Mouse (Mus musculus) MEL (cell line): ENCODE results near the gene Fnip2. TPM values are rescaled to one million over a fixed set of nuclear protein-coding genes. Genes with fewer than 3 reads are reported as not detected.

Experiments used
- DNase-seq: peaks from one replicate; pipeline ENCODE4 v3.0.0; 2011; ENCODE audit warnings: low read depth, low spot score
- H3K27ac ChIP-seq: 2 replicates; pipeline ENCODE4 v1.5.1; 2012; ENCODE audit warnings: low read depth, mild to moderate bottlenecking, control low read depth, low read length, moderate library complexity; ENCODE audit not compliant: control insufficient read depth
- H3K27me3 ChIP-seq, 2 experiments: fragments of 150-350 bp in 1 of 2; sonication (generic) in 1 of 2; 2 replicates each; pipeline ENCODE4 v1.6.1; 2012; ENCODE audit warnings: low read length in 2 of 2, mild to moderate bottlenecking in 2 of 2, improper control_type of control experiment in 1 of 2, moderate library complexity in 1 of 2; ENCODE audit not compliant: insufficient read depth in 2 of 2, control insufficient read depth in 1 of 2
- H3K36me3 ChIP-seq, 2 experiments: 2 replicates each; pipeline ENCODE4 v1.6.1; 2012 to 2014; ENCODE audit warnings: low read length in 2 of 2, improper control_type of control experiment in 1 of 2, inconsistent platforms in 1 of 2, mild to moderate bottlenecking in 1 of 2; ENCODE audit not compliant: insufficient read depth in 2 of 2, control insufficient read depth in 1 of 2
- H3K4me1 ChIP-seq, 2 experiments: fragments of 150-350 bp in 1 of 2; sonication (generic) in 1 of 2; 2 replicates each; pipeline ENCODE4 v1.6.1; 2012; ENCODE audit warnings: low read length in 2 of 2, improper control_type of control experiment in 1 of 2, mild to moderate bottlenecking in 1 of 2; ENCODE audit not compliant: insufficient read depth in 2 of 2, control insufficient read depth in 1 of 2
- H3K4me3 ChIP-seq, 2 experiments: fragments of 150-350 bp in 1 of 2; sonication (generic) in 1 of 2; 2 replicates each; pipeline ENCODE4 v1.5.1; 2012; ENCODE audit warnings: low read depth in 2 of 2, low read length in 2 of 2, mild to moderate bottlenecking in 2 of 2, moderate library complexity in 2 of 2, control low read depth in 1 of 2, improper control_type of control experiment in 1 of 2; ENCODE audit not compliant: control insufficient read depth in 1 of 2, insufficient read depth in 1 of 2
- H3K79me2 ChIP-seq: 2 replicates; pipeline ENCODE4 v1.6.1; 2012; ENCODE audit warnings: mild to moderate bottlenecking, low read length, moderate library complexity; ENCODE audit not compliant: control insufficient read depth, poor library complexity, insufficient read depth
- H3K9ac ChIP-seq: 2 replicates; pipeline ENCODE4 v1.6.1; 2012; ENCODE audit warnings: low read depth, mild to moderate bottlenecking, control low read depth, low read length, moderate library complexity; ENCODE audit not compliant: control insufficient read depth, poor library complexity, severe bottlenecking
- H3K9me3 ChIP-seq: fragments of 150-350 bp; sonication (generic); replicated peaks from 2 replicates; pipeline ENCODE4 v1.6.1; 2012; ENCODE audit warnings: mild to moderate bottlenecking, low read length, improper control_type of control experiment, moderate library complexity; ENCODE audit not compliant: insufficient read depth
- BHLHE40 ChIP-seq: IDR thresholded peaks from 2 replicates; pipeline ENCODE4 v1.6.1; 2012; ENCODE audit warnings: low read depth, mild to moderate bottlenecking, inconsistent platforms, low read length, improper control_type of control experiment, borderline replicate concordance
- CHD1 ChIP-seq: IDR thresholded peaks from 2 replicates; pipeline ENCODE4 v1.6.1; 2012; ENCODE audit warnings: low read depth, mild to moderate bottlenecking, inconsistent platforms, low read length, improper control_type of control experiment
- CHD2 ChIP-seq: IDR thresholded peaks from 2 replicates; pipeline ENCODE4 v1.6.1; 2011; ENCODE audit warnings: low read length, improper control_type of control experiment
- CTCF ChIP-seq, 3 experiments: IDR thresholded peaks in 2 of 3; conservative IDR thresholded peaks in 1 of 3; 2 replicates each; pipeline ENCODE4 v1.5.1; 2011 to 2012; ENCODE audit warnings: low read length in 3 of 3, low read depth in 2 of 3, mild to moderate bottlenecking in 2 of 3, improper control_type of control experiment in 1 of 3, inconsistent platforms in 1 of 3, mixed read lengths in 1 of 3, moderate library complexity in 1 of 3; ENCODE audit not compliant: control insufficient read depth in 1 of 3, insufficient read depth in 1 of 3, poor library complexity in 1 of 3, severe bottlenecking in 1 of 3
- E2F4 ChIP-seq: IDR thresholded peaks from 2 replicates; pipeline ENCODE4 v1.6.1; 2011; ENCODE audit warnings: low read depth, low read length, improper control_type of control experiment, borderline replicate concordance
- EP300 ChIP-seq, 2 experiments: IDR thresholded peaks; 2 replicates each; pipeline ENCODE4 v1.6.1; 2011; ENCODE audit warnings: improper control_type of control experiment in 2 of 2, low read length in 2 of 2, low read depth in 1 of 2, mild to moderate bottlenecking in 1 of 2
- ETS1 ChIP-seq: IDR thresholded peaks from 2 replicates; pipeline ENCODE4 v1.6.1; 2012; ENCODE audit warnings: low read depth, mild to moderate bottlenecking, inconsistent platforms, low read length, improper control_type of control experiment, moderate library complexity
- GABPA ChIP-seq: IDR thresholded peaks from 2 replicates; pipeline ENCODE4 v1.6.1; 2012; ENCODE audit warnings: low read depth, mild to moderate bottlenecking, inconsistent platforms, low read length, improper control_type of control experiment, moderate library complexity
- GATA1 ChIP-seq: IDR thresholded peaks from 2 replicates; pipeline ENCODE4 v1.6.1; 2011; ENCODE audit warnings: low read depth, low read length, improper control_type of control experiment
- HCFC1 ChIP-seq: IDR thresholded peaks from 2 replicates; pipeline ENCODE4 v1.6.1; 2012; ENCODE audit warnings: low read depth, mild to moderate bottlenecking, inconsistent platforms, low read length, improper control_type of control experiment, moderate library complexity
- JUND ChIP-seq: IDR thresholded peaks from 2 replicates; pipeline ENCODE4 v1.6.1; 2011; ENCODE audit warnings: low read depth, mild to moderate bottlenecking, improper control_type of control experiment, low read length
- MAFK ChIP-seq: IDR thresholded peaks from 2 replicates; pipeline ENCODE4 v1.6.1; 2011; ENCODE audit warnings: low read depth, mild to moderate bottlenecking, low read length, improper control_type of control experiment, borderline replicate concordance
- MAX ChIP-seq: IDR thresholded peaks from 2 replicates; pipeline ENCODE4 v1.6.1; 2011; ENCODE audit warnings: low read length, improper control_type of control experiment
- MAZ ChIP-seq: IDR thresholded peaks from 2 replicates; pipeline ENCODE4 v1.6.1; 2012; ENCODE audit warnings: low read depth, mild to moderate bottlenecking, inconsistent platforms, low read length, improper control_type of control experiment
- MEF2A ChIP-seq: IDR thresholded peaks from 2 replicates; pipeline ENCODE4 v1.6.1; 2014; ENCODE audit warnings: low read depth, mild to moderate bottlenecking, inconsistent platforms, low read length, improper control_type of control experiment; ENCODE audit not compliant: poor library complexity, insufficient replicate concordance, severe bottlenecking; ENCODE audit errors: extremely low read depth
- MXI1 ChIP-seq: IDR thresholded peaks from 2 replicates; pipeline ENCODE4 v1.6.1; 2011; ENCODE audit warnings: mild to moderate bottlenecking, low read depth, low read length, improper control_type of control experiment
- MYB ChIP-seq: IDR thresholded peaks from 2 replicates; pipeline ENCODE4 v1.6.1; 2011; ENCODE audit warnings: mild to moderate bottlenecking, low read depth, low read length, improper control_type of control experiment
- MYC ChIP-seq: IDR thresholded peaks from 2 replicates; pipeline ENCODE4 v1.6.1; 2011; ENCODE audit warnings: low read depth, mild to moderate bottlenecking, low read length, improper control_type of control experiment, moderate library complexity
- POLR2AphosphoS2 ChIP-seq: IDR thresholded peaks from 2 replicates; pipeline ENCODE4 v1.6.1; 2011; ENCODE audit warnings: low read length, improper control_type of control experiment
- POLR2AphosphoS5 ChIP-seq: IDR thresholded peaks from 2 replicates; pipeline ENCODE4 v1.6.1; 2012; ENCODE audit warnings: low read depth, borderline replicate concordance, mild to moderate bottlenecking, inconsistent platforms, low read length, moderate library complexity, mixed read lengths
- RAD21 ChIP-seq: IDR thresholded peaks from 2 replicates; pipeline ENCODE4 v1.6.1; 2011; ENCODE audit warnings: mild to moderate bottlenecking, low read depth, low read length, improper control_type of control experiment
- RCOR1 ChIP-seq: IDR thresholded peaks from 2 replicates; pipeline ENCODE4 v1.6.1; 2012; ENCODE audit warnings: low read depth, mild to moderate bottlenecking, inconsistent platforms, low read length, improper control_type of control experiment
- TAL1 ChIP-seq: IDR thresholded peaks from 2 replicates; pipeline ENCODE4 v1.6.1; 2012; ENCODE audit warnings: mild to moderate bottlenecking, inconsistent platforms, low read length, moderate library complexity, mixed read lengths
- TCF12 ChIP-seq: IDR thresholded peaks from 2 replicates; pipeline ENCODE4 v1.6.1; 2014; ENCODE audit warnings: low read depth, mild to moderate bottlenecking, inconsistent platforms, low read length, improper control_type of control experiment, moderate library complexity
- UBTF ChIP-seq: IDR thresholded peaks from 2 replicates; pipeline ENCODE4 v1.6.1; 2012; ENCODE audit warnings: low read depth, mild to moderate bottlenecking, inconsistent platforms, low read length, improper control_type of control experiment, moderate library complexity, borderline replicate concordance; ENCODE audit not compliant: insufficient read depth
- USF2 ChIP-seq, 2 experiments: IDR thresholded peaks; 2 replicates each; pipeline ENCODE4 v1.6.1; 2011 to 2012; ENCODE audit warnings: improper control_type of control experiment in 2 of 2, low read length in 2 of 2, borderline replicate concordance in 1 of 2, inconsistent platforms in 1 of 2, low read depth in 1 of 2, mild to moderate bottlenecking in 1 of 2; ENCODE audit not compliant: insufficient read depth in 1 of 2
- ZMIZ1 ChIP-seq: IDR thresholded peaks from 2 replicates; pipeline ENCODE4 v1.6.1; 2012; ENCODE audit warnings: low read depth, mild to moderate bottlenecking, inconsistent platforms, low read length, improper control_type of control experiment, moderate library complexity
- polyA plus RNA-seq, 2 experiments: library from polyadenylated mRNA; stranded (reverse) in 1 of 2; unstranded in 1 of 2; fragments of >175 nt in 1 of 2; fragments of >200 nt in 1 of 2; gene quantifications; 2 replicates each; pipeline versions ENCODE4 v1.2.1 to v1.2.4; 2012; ENCODE audit warnings: low replicate concordance in 2 of 2, low read depth in 1 of 2; ENCODE audit not compliant: insufficient read length in 2 of 2, insufficient read depth in 1 of 2, missing spikeins in 1 of 2
- total RNA-seq: library from RNA; depleted of rRNA; stranded (reverse); fragments of 300-350 nt; gene quantifications from 2 replicates; pipeline ENCODE4 v1.2.3, GENCODE M21; 2012

Fnip2 gene
- total and polyA plus RNA-seq, 3 experiments: 10.4 to 65.8 (median 11.0) TPM

- TF ChIP-seq CTCF (IDR thresholded peaks at IDR 0.05 in 2 of 3, conservative IDR thresholded peaks at IDR 0.05 in 1 of 3; ENCODE audit: control insufficient read depth in 1 of 3, insufficient read depth in 1 of 3, low read depth in 2 of 3, low read length in 3 of 3, poor library complexity in 1 of 3, severe bottlenecking in 1 of 3) (no peak), RAD21 (no peak), CHD1 (no peak), UBTF (no peak), JUND (no peak), ZMIZ1 (no peak), TCF12 (no peak), MAX (no peak), MAZ (no peak), CHD2 (no peak), HCFC1 (no peak), MXI1 (no peak), MYB (no peak), GABPA (no peak), POLR2AphosphoS2 (no peak), POLR2AphosphoS5 (no peak), TAL1 (no peak), USF2 (IDR thresholded peaks at IDR 0.05; ENCODE audit: borderline replicate concordance in 1 of 2, insufficient read depth in 1 of 2, low read depth in 1 of 2, low read length in 2 of 2) (no peak), MEF2A (no peak)
- Histone ChIP-seq H3K9ac (no peak overlapping the region), H3K79me2 (no peaks in the 10 kb centered on the region), H3K9me3 (no peaks in the 10 kb centered on the region), H3K4me3 (no peak overlapping the region), H3K27me3 (no peaks in the 10 kb centered on the region), H3K27ac (no peak overlapping the region), H3K4me1 (peaks cover 14 to 15% of the 10 kb centered on the region in 2 experiments), H3K36me3 (peaks cover 0 to 17% of the 10 kb centered on the region in 2 experiments; a peak in 2 of 4 replicates)
- DNase-seq: no peak
Observed at GRCm38 (mm10) chr3:79575576-79576467, 8.2 kb upstream of the Fnip2 start.

- H3K4me3 ChIP-seq: no peak overlapping the region
- peak; percentile 88 for DNase-seq
- no peaks in the 10 kb centered on the region for H3K79me2 ChIP-seq
- peaks cover 0 to 9% of the 10 kb centered on the region in 2 experiments; a peak in 2 of 4 replicates for H3K36me3 ChIP-seq
- no peaks in the 10 kb centered on the region for H3K27me3 ChIP-seq
- H3K9me3 ChIP-seq: no peaks in the 10 kb centered on the region
- peak overlapping the region; percentile 81 for H3K27ac ChIP-seq
- peaks cover 12 to 14% of the 10 kb centered on the region in 2 experiments for H3K4me1 ChIP-seq
- H3K9ac ChIP-seq: peak overlapping the region; percentile 4; the same call in 1 of the 2 replicates
- TF ChIP-seq MYC (peak; percentile 71), MAFK (peak; percentile 58; the same call in 1 of the 2 replicates), TCF12 (peak; percentile 98), E2F4 (no peak), GATA1 (peak; percentile 97), GABPA (no peak), MAX (0 out of 2 replicates have a peak, but pooled peaks have one; percentile 25), MXI1 (peak; percentile 60; the same call in 1 of the 2 replicates), MYB (no peak; the same call in 1 of the 2 replicates), UBTF (no peak), ETS1 (peak; percentile 89), TAL1 (peak; percentile 93), BHLHE40 (0 out of 2 replicates have a peak, but pooled peaks have one; percentile 23), MAZ (0 out of 2 replicates have a peak, but pooled peaks have one; percentile 47), EP300 (IDR thresholded peaks at IDR 0.05; ENCODE audit: low read depth in 1 of 2, low read length in 2 of 2) (peak; percentile 95 to 96), RCOR1 (peak; percentile 98), MEF2A (0 out of 2 replicates have a peak, but pooled peaks have one; percentile 33)
Observed at GRCm38 (mm10) chr3:79574336-79574735, 6.7 kb upstream of the Fnip2 start.
